Mouse (Mus musculus) stomach, embryonic 16.5 days (tissue): ENCODE data around the gene Gm49342. TPM values are rescaled to one million over a fixed set of nuclear protein-coding genes. Genes with fewer than 3 reads are reported as not detected.
"Not testable (repeated sequence)": the region's sequence is repeated elsewhere in the genome, so short reads cannot be mapped to it uniquely, and the experiment has no call there.

Source experiments
- ATAC-seq: fragments of 200-750 bp; cut with Nextera tagmentation; 2 replicates; pipeline ENCODE4 v1.8.0; 2017; ENCODE audit warnings: moderate number of reproducible peaks, moderate TSS enrichment; ENCODE audit not compliant: insufficient read depth, low FRiP score
- H3K27ac ChIP-seq: fragments of 300-500 bp; sonication (generic); 2 replicates; pipeline ENCODE4 v1.5.1; 2014; ENCODE audit warnings: low read length
- H3K27me3 ChIP-seq: fragments of 300-500 bp; sonication (generic); 2 replicates; pipeline ENCODE4 v1.6.1; 2014; ENCODE audit warnings: low read length, control low read depth, mixed read lengths; ENCODE audit not compliant: control insufficient read depth, insufficient read depth
- H3K36me3 ChIP-seq: fragments of 300-500 bp; sonication (generic); 2 replicates; pipeline ENCODE4 v1.6.1; 2014; ENCODE audit warnings: low read length; ENCODE audit not compliant: control insufficient read depth, insufficient read depth
- H3K4me1 ChIP-seq: fragments of 300-500 bp; sonication (generic); 2 replicates; pipeline ENCODE4 v1.6.1; 2014; ENCODE audit warnings: low read length, control low read depth, mixed read lengths; ENCODE audit not compliant: control insufficient read depth, insufficient read depth
- H3K4me2 ChIP-seq: fragments of 300-500 bp; sonication (generic); 2 replicates; pipeline ENCODE4 v1.6.1; 2014; ENCODE audit warnings: low read depth, low read length, mixed read lengths
- H3K4me3 ChIP-seq: fragments of 300-500 bp; sonication (generic); replicated peaks from 2 replicates; pipeline ENCODE4 v1.5.1; 2014; ENCODE audit warnings: mild to moderate bottlenecking, low read length
- H3K9ac ChIP-seq: fragments of 300-500 bp; sonication (generic); 2 replicates; pipeline ENCODE4 v1.6.1; 2014; ENCODE audit warnings: low read length
- H3K9me3 ChIP-seq: fragments of 300-500 bp; sonication (generic); replicated peaks from 2 replicates; pipeline ENCODE4 v1.6.1; 2016; ENCODE audit warnings: low read length, control low read depth; ENCODE audit not compliant: control insufficient read depth
- WGBS: fragments of 180-500 bp; shearing (Covaris S2); extraction: QIAGEN DNeasy Blood & Tissue Kit; methylation state at CpG from one replicate; pipeline ENCODE4 v1.1.7; 2014; 5-methylcytosine and 5-hydroxymethylcytosine counted together
- polyA plus RNA-seq: library from polyadenylated mRNA; unstranded; fragments of >200 nt; fragmentation: Nextera tagmentation; extraction: Ambion mirVana; gene quantifications from 2 replicates; pipeline ENCODE4 v1.2.1, GENCODE M21; 2015

The Gm49342 gene
- polyA plus RNA-seq, 1 experiment from 2014 or later: not detected

GRCm38 (mm10) chr14:50955487-50955886 is 11.2 kb downstream of the Gm49342 start:
- WGBS: 89% methylated on average over 10 of the region's 10 CpGs
- ATAC-seq: no peak

GRCm38 (mm10) chr14:50955942-50956508 is 11.7 kb downstream of the Gm49342 start, which contains the start of gene Pnp2:
TSS of gene Pnp2 (plus strand) at chr14:50955992.
- not testable (repeated sequence) for H3K4me3 ChIP-seq, H3K9ac ChIP-seq, H3K9me3 ChIP-seq, H3K4me1 ChIP-seq, H3K36me3 ChIP-seq, H3K27me3 ChIP-seq, H3K27ac ChIP-seq
- 7% methylated on average over 19 of the region's 19 CpGs for WGBS
- peak within 1 kb of the TSS; percentile 42 for H3K4me2 ChIP-seq
- ATAC-seq: peak; percentile 85

More at GRCm38 (mm10) chr14:50955487-50955886, 11.2 kb downstream of the Gm49342 start:
- H3K4me1 ChIP-seq: no peaks in the 10 kb centered on the region
- no peak overlapping the region for H3K4me2 ChIP-seq
- no peak overlapping the region for H3K4me3 ChIP-seq
- H3K9me3 ChIP-seq: no peaks in the 10 kb centered on the region
- H3K9ac ChIP-seq: no peak overlapping the region
- no peaks in the 10 kb centered on the region for H3K27me3 ChIP-seq
- no peaks in the 10 kb centered on the region for H3K36me3 ChIP-seq
- H3K27ac ChIP-seq: no peak overlapping the region

- not testable (repeated sequence) for H3K9me3 ChIP-seq, H3K4me3 ChIP-seq, H3K9ac ChIP-seq, H3K4me2 ChIP-seq, H3K4me1 ChIP-seq, H3K27me3 ChIP-seq, H3K36me3 ChIP-seq, H3K27ac ChIP-seq, ATAC-seq
- 84% methylated on average over 6 of the region's 6 CpGs for WGBS
These were observed 12.4 kb downstream of the Gm49342 start for GRCm38 (mm10) chr14:50956724-50957123.

GRCm38 (mm10) chr14:50957146-50957545 is 12.8 kb downstream of the Gm49342 start:
- not testable (repeated sequence) for H3K36me3 ChIP-seq, H3K9ac ChIP-seq, ATAC-seq, H3K27ac ChIP-seq, H3K27me3 ChIP-seq, H3K4me3 ChIP-seq, H3K4me1 ChIP-seq, H3K4me2 ChIP-seq, H3K9me3 ChIP-seq
- 52% methylated on average over 3 of the region's 3 CpGs for WGBS

- not testable (repeated sequence) for ATAC-seq, H3K4me2 ChIP-seq, H3K27ac ChIP-seq, H3K4me1 ChIP-seq, H3K9ac ChIP-seq, H3K9me3 ChIP-seq, H3K36me3 ChIP-seq, H3K4me3 ChIP-seq, H3K27me3 ChIP-seq
- WGBS: 85% methylated on average over 5 of the region's 5 CpGs
These were observed 14.1 kb downstream of the Gm49342 start for GRCm38 (mm10) chr14:50958289-50958995.

GRCm38 (mm10) chr14:50968216-50968980 is 24.1 kb downstream of the Gm49342 start:
- Histone ChIP-seq H3K36me3 (no peaks in the 10 kb centered on the region), H3K4me3 (no peak overlapping the region), H3K4me1 (no peaks in the 10 kb centered on the region), H3K27ac (no peak overlapping the region), H3K9me3 (no peaks in the 10 kb centered on the region), H3K27me3 (no peaks in the 10 kb centered on the region), H3K9ac (no peak overlapping the region), H3K4me2 (no peak overlapping the region)
- ATAC-seq: no peak
- 81% methylated on average over 5 of the region's 5 CpGs for WGBS

- H3K27ac ChIP-seq: no peak overlapping the region
- H3K9ac ChIP-seq: no peak overlapping the region
- no peak overlapping the region for H3K4me2 ChIP-seq
- ATAC-seq: no peak
- H3K9me3 ChIP-seq: no peaks in the 10 kb centered on the region
- no peaks in the 10 kb centered on the region for H3K27me3 ChIP-seq
- H3K4me1 ChIP-seq: no peaks in the 10 kb centered on the region
- 24% methylated on average over 1 of the region's 1 CpGs for WGBS
- no peaks in the 10 kb centered on the region for H3K36me3 ChIP-seq
- H3K4me3 ChIP-seq: no peak overlapping the region
These were observed 24.7 kb downstream of the Gm49342 start for GRCm38 (mm10) chr14:50969041-50969440.

GRCm38 (mm10) chr14:50969558-50970544 is 25.5 kb downstream of the Gm49342 start:
- no peaks in the 10 kb centered on the region for H3K4me1 ChIP-seq
- no peak overlapping the region for H3K9ac ChIP-seq
- no peak overlapping the region for H3K4me3 ChIP-seq
- H3K36me3 ChIP-seq: no peaks in the 10 kb centered on the region
- no peak overlapping the region for H3K27ac ChIP-seq
- H3K9me3 ChIP-seq: no peaks in the 10 kb centered on the region
- no peak overlapping the region for H3K4me2 ChIP-seq
- no peaks in the 10 kb centered on the region for H3K27me3 ChIP-seq
- ATAC-seq: no peak
- WGBS: 41% methylated on average over 12 of the region's 12 CpGs
